Mouse (Mus musculus) myocyte (in vitro differentiated cells): ENCODE data around the gene Gm17268. TPM values are rescaled to one million over a fixed set of nuclear protein-coding genes. Genes with fewer than 3 reads are reported as not detected.

Source experiments
- H3K27me3 ChIP-seq: one replicate; pipeline ENCODE4 v1.6.1; 2011; ENCODE audit not compliant: control insufficient read depth, insufficient read depth, insufficient read length
- H3K36me3 ChIP-seq: one replicate; pipeline ENCODE4 v1.6.1; 2011; ENCODE audit not compliant: control insufficient read depth, insufficient read depth
- H3K4me2 ChIP-seq: one replicate; pipeline ENCODE4 v1.6.1; 2011; ENCODE audit warnings: low read depth, control low read depth
- H3K4me3 ChIP-seq: one replicate; pipeline ENCODE4 v1.5.1; 2011; ENCODE audit warnings: mild to moderate bottlenecking, control low read depth, moderate library complexity
- H3K79me2 ChIP-seq: one replicate; pipeline ENCODE4 v1.6.1; 2011; ENCODE audit not compliant: control insufficient read depth, insufficient read depth
- H3ac ChIP-seq: one replicate; pipeline ENCODE4 v1.6.1; 2011; ENCODE audit not compliant: control insufficient read depth, insufficient read length
- CEBPB ChIP-seq: IDR thresholded peaks from 2 replicates; pipeline ENCODE4 v1.6.1; 2011; ENCODE audit warnings: mild to moderate bottlenecking, moderate library complexity; ENCODE audit not compliant: poor library complexity, insufficient read depth, severe bottlenecking
- E2F4 ChIP-seq: IDR thresholded peaks from one replicate; pipeline ENCODE4 v1.6.1; 2011; ENCODE audit warnings: mild to moderate bottlenecking, control low read depth, moderate library complexity; ENCODE audit not compliant: insufficient read depth
- MAX ChIP-seq: IDR thresholded peaks from one replicate; pipeline ENCODE4 v1.6.1; 2011; ENCODE audit warnings: low read depth, mild to moderate bottlenecking, control low read depth
- MYOD1 ChIP-seq, 3 experiments: IDR thresholded peaks; one replicate each; pipeline ENCODE4 v1.6.1; 2011; ENCODE audit warnings: control low read depth in 2 of 3, low read depth in 2 of 3, mild to moderate bottlenecking in 2 of 3, moderate library complexity in 1 of 3; ENCODE audit not compliant: insufficient read length in 2 of 3, control insufficient read depth in 1 of 3
- MYOG ChIP-seq, 3 experiments: IDR thresholded peaks; one replicate each; pipeline ENCODE4 v1.6.1; 2011; ENCODE audit warnings: control low read depth in 2 of 3, low read depth in 2 of 3, mild to moderate bottlenecking in 2 of 3; ENCODE audit not compliant: insufficient read length in 2 of 3, control insufficient read depth in 1 of 3, insufficient read depth in 1 of 3
- POLR2A ChIP-seq: IDR thresholded peaks from one replicate; pipeline ENCODE4 v1.6.1; 2011; ENCODE audit warnings: low read depth, mild to moderate bottlenecking, control low read depth, moderate library complexity; ENCODE audit not compliant: insufficient read length
- POLR2AphosphoS2 ChIP-seq: IDR thresholded peaks from one replicate; pipeline ENCODE4 v1.6.1; 2011; ENCODE audit warnings: low read depth, control low read depth; ENCODE audit not compliant: insufficient read length
- REST ChIP-seq: IDR thresholded peaks from one replicate; pipeline ENCODE4 v1.6.1; 2011; ENCODE audit warnings: mild to moderate bottlenecking, control low read depth, moderate library complexity; ENCODE audit not compliant: insufficient read depth, insufficient read length
- SRF ChIP-seq: IDR thresholded peaks from one replicate; pipeline ENCODE4 v1.6.1; 2011; ENCODE audit warnings: low read depth; ENCODE audit not compliant: control insufficient read depth, insufficient read length
- TCF12 ChIP-seq: IDR thresholded peaks from one replicate; pipeline ENCODE4 v1.6.1; 2011; ENCODE audit warnings: mild to moderate bottlenecking, control low read depth; ENCODE audit not compliant: poor library complexity, insufficient read depth, severe bottlenecking
- TCF3 ChIP-seq: IDR thresholded peaks from one replicate; pipeline ENCODE4 v1.6.1; 2011; ENCODE audit warnings: low read depth, control low read depth; ENCODE audit not compliant: insufficient read length
- USF1 ChIP-seq: IDR thresholded peaks from one replicate; pipeline ENCODE4 v1.6.1; 2011; ENCODE audit warnings: low read depth, mild to moderate bottlenecking, control low read depth, moderate library complexity
- polyA plus RNA-seq: library from polyadenylated mRNA; unstranded; fragments of >200 nt; fragmentation: generic; extraction: Trizol; gene quantifications from one replicate; pipeline ENCODE4 v1.2.1, GENCODE M21; 2012; ENCODE audit warnings: missing spikeins

The Gm17268 gene
- polyA plus RNA-seq, 1 experiment = not detected

GRCm38 (mm10) chr11:82073686-82074085 lies 35.3 kb upstream of the Gm17268 start:
- Histone ChIP-seq H3K27me3 (no peaks in the 10 kb centered on the region), H3K4me3 (no peak overlapping the region), H3K36me3 (no peaks in the 10 kb centered on the region), H3K4me2 (no peak overlapping the region), H3K79me2 (no peaks in the 10 kb centered on the region), H3ac (no peak overlapping the region)
- TF ChIP-seq POLR2AphosphoS2 = no peak
- TF ChIP-seq TCF12 = no peak
- no peak for TF ChIP-seq MAX
- no peak for TF ChIP-seq MYOD1 (IDR thresholded peaks at IDR 0.05; ENCODE audit: control insufficient read depth in 1 of 3, insufficient read length in 2 of 3, low read depth in 2 of 3)
- TF ChIP-seq E2F4 = no peak
- TF ChIP-seq USF1 = no peak
- no peak for TF ChIP-seq TCF3
- TF ChIP-seq MYOG (IDR thresholded peaks at IDR 0.05; ENCODE audit: control insufficient read depth in 1 of 3, insufficient read depth in 1 of 3, insufficient read length in 2 of 3, low read depth in 2 of 3) = no peak
- no peak for TF ChIP-seq CEBPB
- TF ChIP-seq REST = no peak
- no peak for TF ChIP-seq SRF
- TF ChIP-seq POLR2A = no peak

- peak overlapping the region; percentile 24 for H3K4me2 ChIP-seq
- H3K36me3 ChIP-seq = no peaks in the 10 kb centered on the region
- no peak overlapping the region for H3ac ChIP-seq
- no peaks in the 10 kb centered on the region for H3K27me3 ChIP-seq
- no peak for TF ChIP-seq MYOD1 (IDR thresholded peaks at IDR 0.05; ENCODE audit: control insufficient read depth in 1 of 3, insufficient read length in 2 of 3, low read depth in 2 of 3)
- no peak for TF ChIP-seq E2F4
- no peak for TF ChIP-seq TCF3
- no peak for TF ChIP-seq REST
- no peak overlapping the region for H3K4me3 ChIP-seq
- no peaks in the 10 kb centered on the region for H3K79me2 ChIP-seq
These were observed 34.6 kb upstream of the Gm17268 start for GRCm38 (mm10) chr11:82072984-82073383.

GRCm38 (mm10) chr11:82072374-82072773 lies 34.0 kb upstream of the Gm17268 start:
- no peaks in the 10 kb centered on the region for H3K27me3 ChIP-seq
- no peak overlapping the region for H3K4me3 ChIP-seq
- no peaks in the 10 kb centered on the region for H3K79me2 ChIP-seq
- H3K36me3 ChIP-seq = no peaks in the 10 kb centered on the region
- no peak overlapping the region for H3K4me2 ChIP-seq
- TF ChIP-seq TCF12 = no peak
- TF ChIP-seq REST = no peak
- TF ChIP-seq MYOG (IDR thresholded peaks at IDR 0.05; ENCODE audit: control insufficient read depth in 1 of 3, insufficient read depth in 1 of 3, insufficient read length in 2 of 3, low read depth in 2 of 3) = no peak
- no peak for TF ChIP-seq USF1
- no peak for TF ChIP-seq MYOD1 (IDR thresholded peaks at IDR 0.05; ENCODE audit: control insufficient read depth in 1 of 3, insufficient read length in 2 of 3, low read depth in 2 of 3)
- TF ChIP-seq MAX = no peak
- TF ChIP-seq TCF3 = no peak
- no peak for TF ChIP-seq POLR2AphosphoS2
- TF ChIP-seq CEBPB = no peak
- no peak for TF ChIP-seq SRF
- no peak for TF ChIP-seq E2F4
- TF ChIP-seq POLR2A = no peak
- H3ac ChIP-seq = no peak overlapping the region

GRCm38 (mm10) chr11:82071076-82071475 lies 32.7 kb upstream of the Gm17268 start:
- no peaks in the 10 kb centered on the region for H3K79me2 ChIP-seq
- H3K4me3 ChIP-seq = no peak overlapping the region
- H3K4me2 ChIP-seq = no peak overlapping the region
- TF ChIP-seq MYOD1 (IDR thresholded peaks at IDR 0.05; ENCODE audit: control insufficient read depth in 1 of 3, insufficient read length in 2 of 3, low read depth in 2 of 3) = no peak
- no peak overlapping the region for H3ac ChIP-seq
- no peaks in the 10 kb centered on the region for H3K36me3 ChIP-seq
- no peaks in the 10 kb centered on the region for H3K27me3 ChIP-seq

GRCm38 (mm10) chr11:82066953-82067571 lies 28.7 kb upstream of the Gm17268 start:
- Histone ChIP-seq H3K4me2 (peak overlapping the region; percentile 22), H3K4me3 (no peak overlapping the region), H3K36me3 (no peaks in the 10 kb centered on the region), H3K27me3 (no peaks in the 10 kb centered on the region), H3K79me2 (no peaks in the 10 kb centered on the region), H3ac (no peak overlapping the region)
- TF ChIP-seq CEBPB (no peak), MYOD1 (IDR thresholded peaks at IDR 0.05; ENCODE audit: control insufficient read depth in 1 of 3, insufficient read length in 2 of 3, low read depth in 2 of 3) (no peak), REST (no peak), USF1 (peak; percentile 61), SRF (no peak), E2F4 (no peak), POLR2AphosphoS2 (no peak), POLR2A (no peak)
